Mouse (Mus musculus) cerebellum, adult 11-12 months (tissue): ENCODE measurements around the gene Sema5a.

Experiments used
- DNase-seq: peaks from one replicate; pipeline ENCODE4 v3.0.0; 2022

Gene Sema5a

DNA sequence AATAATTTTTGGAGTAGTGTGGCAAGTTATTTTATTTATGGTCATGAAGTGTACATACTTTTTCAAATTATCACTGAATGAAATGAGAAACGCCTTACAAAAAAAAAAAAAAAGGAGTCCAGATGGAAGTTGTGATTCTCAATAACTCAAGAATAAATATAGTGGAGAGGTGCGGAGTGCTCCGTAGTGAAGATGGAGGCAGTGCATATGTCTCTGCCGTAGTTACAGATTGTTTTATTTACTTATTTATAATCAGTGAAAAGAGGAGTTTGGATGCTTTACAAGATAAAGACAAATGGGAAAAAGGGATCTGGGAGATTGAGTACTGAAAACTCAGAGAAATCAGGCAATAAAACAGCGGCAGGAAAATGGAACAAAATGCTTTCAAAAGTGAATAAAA lies 131.7 kb downstream of the Sema5a start:
- DNase-seq: no peak

- no peak for DNase-seq
Measured at GRCm38 (mm10) chr15:32377781-32378180, 133.2 kb downstream of the Sema5a start.

- no peak for DNase-seq
Measured at GRCm38 (mm10) chr15:32380311-32380710, 135.7 kb downstream of the Sema5a start.

DNA sequence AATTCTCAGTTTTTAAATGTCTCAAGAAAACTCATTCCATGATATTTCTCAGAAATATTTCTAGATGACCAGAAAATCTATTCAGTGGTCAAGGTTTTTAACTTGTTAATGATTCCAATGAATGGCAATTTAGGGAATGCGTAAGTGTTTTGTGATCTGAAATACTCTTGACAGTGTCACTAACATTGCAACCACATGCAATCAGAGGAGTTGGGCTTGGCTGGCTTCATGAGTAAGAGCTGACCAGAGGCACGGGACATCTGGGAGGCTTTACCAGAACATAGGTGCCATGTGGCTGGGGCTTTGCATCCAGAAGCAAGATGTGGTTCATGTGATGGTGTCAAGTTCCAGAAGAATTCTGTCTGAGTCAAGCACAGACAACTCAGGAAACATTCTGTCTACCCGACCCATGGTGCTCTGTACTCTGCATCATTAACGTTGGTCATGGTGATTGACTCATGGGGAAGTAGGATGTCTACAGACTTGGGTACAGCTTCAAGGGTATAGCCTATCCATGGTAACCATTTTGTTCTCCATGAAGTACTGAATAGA lies 138.4 kb downstream of the Sema5a start:
- no peak for DNase-seq

DNA sequence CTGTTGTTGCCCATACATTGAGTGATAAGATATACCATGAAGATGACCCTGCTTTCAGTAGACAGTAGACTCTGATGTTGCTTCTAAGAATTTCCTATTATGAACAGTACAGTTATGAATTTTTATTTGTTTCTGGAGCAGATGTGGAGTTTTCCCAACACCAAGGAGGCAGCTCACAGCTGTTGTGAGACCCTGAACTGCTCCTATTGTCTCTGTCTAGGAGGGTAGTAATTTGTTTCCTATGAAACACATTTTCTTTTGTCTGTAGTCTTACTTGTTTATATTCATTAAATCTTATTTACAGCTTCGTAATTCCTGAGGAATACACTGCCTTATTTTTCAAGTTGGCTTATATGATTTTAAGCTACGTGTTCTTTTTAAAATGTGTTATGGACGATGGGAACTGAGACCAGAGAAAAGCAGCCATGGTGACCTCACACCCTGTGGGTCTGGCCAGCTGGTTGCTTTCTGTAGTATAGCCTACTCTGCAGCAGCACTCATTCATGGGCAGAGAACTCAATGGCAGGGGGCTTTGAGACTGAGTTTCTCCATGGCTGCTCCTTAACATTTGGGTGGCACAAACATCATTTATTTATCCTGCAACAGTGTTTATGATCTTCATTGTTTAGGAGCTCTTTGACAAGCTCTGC lies 151.8 kb downstream of the Sema5a start:
- no peak for DNase-seq

- DNase-seq: no peak
Measured at GRCm38 (mm10) chr15:32397064-32397463, 152.5 kb downstream of the Sema5a start.

DNA sequence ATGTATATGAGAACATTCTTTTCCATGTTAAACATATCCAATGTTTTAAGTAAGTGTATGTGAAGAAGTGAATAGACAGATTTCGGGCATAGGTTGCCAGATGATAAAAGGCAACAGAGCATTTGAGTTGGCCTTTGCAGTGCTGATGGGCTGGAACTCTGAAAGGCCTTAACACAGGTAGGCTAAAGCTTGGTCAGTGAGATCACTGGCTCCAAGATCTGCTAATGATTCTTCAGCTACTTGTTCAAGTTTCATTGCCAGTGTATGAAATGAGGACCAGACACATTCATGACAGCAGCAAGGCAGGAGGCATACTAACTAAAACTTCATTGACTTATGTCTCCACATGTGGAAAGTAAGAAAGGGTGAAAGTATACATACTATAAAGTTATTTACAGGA lies 154.1 kb downstream of the Sema5a start:
- no peak for DNase-seq

GRCm38 (mm10) chr15:32401909-32402527 lies 157.4 kb downstream of the Sema5a start:
- no peak for DNase-seq

DNA sequence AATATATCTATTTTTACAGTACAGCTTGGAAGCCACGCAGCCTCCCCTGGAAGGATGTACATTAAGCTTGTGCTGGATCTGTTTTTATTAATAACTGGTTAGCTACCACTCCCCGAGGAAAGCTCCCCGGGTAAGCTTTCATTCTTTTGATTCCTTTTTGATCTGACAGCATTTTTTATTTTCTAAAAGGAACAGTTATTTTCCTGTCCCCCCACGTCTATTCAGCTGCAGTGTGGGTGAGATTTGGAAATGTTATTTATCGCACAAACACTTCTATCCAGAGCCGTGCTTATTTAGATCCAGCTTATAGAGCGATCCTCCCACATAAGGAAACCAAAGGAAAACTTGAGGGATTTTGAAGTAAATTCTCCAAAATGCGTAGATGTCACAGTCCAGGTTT lies 158.7 kb downstream of the Sema5a start:
- no peak for DNase-seq

- no peak for DNase-seq
Measured at GRCm38 (mm10) chr15:32406436-32406835, 161.8 kb downstream of the Sema5a start.

DNA sequence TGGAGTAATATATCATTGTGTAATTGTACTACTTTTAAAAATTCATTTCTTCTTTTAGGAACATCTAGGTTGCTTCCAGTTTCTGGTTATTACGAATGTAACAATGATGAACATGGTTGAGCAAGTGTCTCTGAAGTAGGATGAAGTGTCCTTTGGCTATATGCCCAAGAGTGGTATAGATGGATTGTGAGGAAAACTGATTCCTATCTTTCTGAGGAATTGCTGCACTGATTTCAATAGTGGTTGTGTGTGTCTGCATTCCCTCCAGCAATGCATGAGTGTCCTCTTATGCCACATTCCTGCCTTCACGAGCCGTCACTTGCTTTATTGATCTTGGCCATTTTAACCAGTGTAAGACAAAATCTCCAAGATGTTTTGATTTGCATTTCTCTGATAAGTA lies 163.2 kb downstream of the Sema5a start:
- no peak for DNase-seq

- DNase-seq: no peak
Measured at GRCm38 (mm10) chr15:32416291-32416690, 171.7 kb downstream of the Sema5a start.

- peak; percentile 12 for DNase-seq
Measured at GRCm38 (mm10) chr15:32422631-32423030, 178.0 kb downstream of the Sema5a start.

- no peak for DNase-seq
Measured at GRCm38 (mm10) chr15:32423061-32423460, 178.5 kb downstream of the Sema5a start.

- DNase-seq: no peak
Measured at GRCm38 (mm10) chr15:32427188-32427924, 182.7 kb downstream of the Sema5a start.

DNA sequence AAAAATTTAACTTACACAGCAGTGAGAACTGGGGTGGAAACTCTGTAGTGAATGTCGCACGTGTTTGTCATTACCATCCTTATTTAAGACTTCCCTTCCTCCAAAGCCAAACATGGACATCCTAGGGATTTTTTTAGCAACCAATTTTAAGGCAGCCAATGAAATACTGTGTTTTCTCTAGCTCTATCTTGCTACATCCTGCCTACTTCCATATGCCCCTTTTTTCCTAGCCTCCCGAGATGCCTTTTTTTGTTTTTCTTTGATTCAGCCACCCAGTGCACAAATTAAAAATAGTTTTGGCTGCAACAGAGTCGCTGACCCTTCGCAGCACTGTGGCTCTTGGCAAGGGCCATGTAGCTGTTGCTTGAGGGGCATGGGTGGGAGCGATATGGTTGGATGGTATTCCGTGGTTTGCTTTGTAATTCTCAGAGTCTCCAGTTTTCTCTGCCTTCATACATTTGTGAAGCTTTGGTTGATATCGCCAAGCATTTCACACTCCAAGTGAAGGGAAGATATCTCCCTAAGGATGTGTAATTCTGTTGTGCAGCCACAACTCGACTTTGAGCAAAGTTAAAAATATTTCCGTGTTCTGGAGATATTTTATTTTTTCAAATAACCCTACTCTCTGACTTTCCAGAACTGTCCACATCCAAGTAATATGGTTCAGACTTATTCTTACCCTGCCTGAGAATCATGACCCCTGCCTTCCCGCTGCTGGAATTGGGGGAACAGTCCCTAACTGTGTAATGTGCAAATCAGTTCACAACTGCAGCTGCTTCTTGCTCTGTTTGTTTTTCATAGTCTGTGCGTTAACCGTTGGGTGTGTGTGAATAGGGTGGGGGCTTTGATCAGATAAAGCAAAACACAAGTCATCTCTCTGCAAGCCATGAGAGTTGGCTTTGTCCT lies 188.6 kb downstream of the Sema5a start:
- no peak for DNase-seq

DNA sequence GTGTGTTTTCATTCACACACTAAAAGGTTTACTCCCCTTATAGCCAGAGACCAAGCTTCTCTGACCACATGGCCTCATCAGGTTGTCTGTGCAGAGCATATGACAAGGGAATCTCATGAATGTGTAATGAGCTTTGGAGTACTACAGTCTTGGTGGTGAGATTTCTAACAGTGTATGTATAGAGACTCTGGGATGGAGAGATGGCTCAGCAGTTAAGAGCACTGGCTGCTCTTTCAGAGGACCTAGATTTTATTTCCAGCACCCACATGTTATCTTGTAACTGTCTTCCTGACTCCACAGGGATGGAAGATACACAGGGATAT lies 189.2 kb downstream of the Sema5a start:
- DNase-seq: no peak

DNA sequence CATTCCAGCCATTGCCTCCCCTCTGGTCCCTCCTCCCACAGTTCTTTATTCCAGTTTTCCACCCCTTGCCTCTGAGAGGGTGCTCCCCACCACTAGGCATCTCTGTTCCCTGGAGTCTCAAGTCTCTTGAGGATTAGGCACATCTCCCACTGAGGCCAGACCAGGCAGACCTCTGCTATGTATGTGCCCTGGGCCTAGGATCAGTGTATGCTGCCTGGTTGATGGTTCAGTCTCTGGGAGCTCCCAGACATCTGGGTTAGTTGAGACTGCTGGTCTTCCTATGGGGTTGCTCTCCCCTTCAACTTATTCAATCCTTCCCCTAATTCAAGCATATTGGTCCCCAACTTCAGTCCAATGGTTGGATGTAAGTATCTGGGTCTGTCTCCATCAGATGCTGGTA lies 189.7 kb downstream of the Sema5a start:
- DNase-seq: no peak

- DNase-seq: peak; percentile 61
Measured at GRCm38 (mm10) chr15:32437654-32438053, 193.0 kb downstream of the Sema5a start.

GRCm38 (mm10) chr15:32442745-32443144 lies 198.1 kb downstream of the Sema5a start:
- no peak for DNase-seq

DNA sequence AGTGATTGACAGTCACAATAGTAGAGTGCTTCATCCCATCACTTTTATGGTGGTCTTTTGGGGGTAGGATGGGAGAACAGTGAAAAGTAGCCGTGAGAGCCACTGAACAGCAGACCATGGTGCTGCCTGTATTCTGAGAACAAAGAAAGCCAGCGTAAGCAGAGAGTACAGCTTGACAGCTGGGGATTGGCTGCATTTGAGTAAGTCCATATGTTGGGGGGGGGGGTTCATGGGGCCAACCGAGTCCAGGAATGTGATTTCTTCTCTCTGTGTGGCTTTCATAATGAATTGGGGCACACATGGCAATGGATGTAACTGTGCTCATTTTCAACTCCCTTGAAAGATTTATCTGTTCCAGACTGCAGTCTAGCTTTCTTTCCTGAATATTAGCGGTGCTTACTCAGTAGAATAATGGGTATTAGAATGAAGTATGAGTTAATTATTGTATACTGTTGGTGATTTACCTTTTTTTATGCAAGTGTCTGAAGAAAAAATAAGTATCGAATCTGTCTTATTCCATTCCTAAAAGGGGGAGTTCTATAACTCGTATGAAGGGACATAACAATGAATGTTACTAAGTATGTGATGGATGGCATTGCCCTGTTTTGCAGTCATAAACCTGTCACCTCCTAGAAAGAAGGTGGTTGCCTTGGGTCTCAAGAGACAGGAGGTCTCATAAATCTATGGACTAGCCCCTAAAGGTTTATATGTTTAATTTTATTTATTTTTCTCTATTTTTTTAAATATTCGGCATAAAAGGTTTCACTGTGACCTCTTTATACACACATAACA lies 203.1 kb downstream of the Sema5a start:
- no peak for DNase-seq

- peak; percentile 21 for DNase-seq
Measured at GRCm38 (mm10) chr15:32459046-32459445, 214.4 kb downstream of the Sema5a start.
